8 mouse cellular contexts compared by ENCODE assay signal in the genomic region with DNA sequence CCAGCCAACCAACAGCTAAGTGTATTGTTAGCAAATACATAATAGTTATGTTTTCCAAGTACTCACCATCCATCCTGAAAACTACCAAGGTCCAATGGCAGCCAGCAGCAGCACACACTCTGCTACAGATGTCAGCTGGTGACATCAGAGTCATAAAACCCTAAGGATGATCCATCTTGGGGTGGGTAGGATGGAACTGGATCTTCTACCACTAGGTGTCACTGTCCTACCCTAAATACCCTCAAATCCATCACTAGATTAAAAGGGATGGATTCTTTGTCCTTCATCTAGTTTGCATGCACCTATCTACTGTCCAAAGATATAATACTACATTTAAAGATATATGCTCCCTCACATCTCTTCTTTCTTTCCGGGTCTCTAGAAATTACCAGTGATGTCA.
DNase-seq lines count a peak whose midpoint lies in the region; TF ChIP-seq lines count a peak whose summit lies in the region.

No protein-coding gene starts in this region.

- intact Hi-C loops in gastrocnemius, adult 2 months (cut with DNase I): loop anchor here (1.0 to 5.0 kb wide), 2 partner anchors 40 to 331 kb away; no protein-coding TSS in a partner anchor

- no peaks in the 10 kb centered on the region for H3K4me1 ChIP-seq in cortical plate, adult 2 months (ENCODE audit: control insufficient read depth, insufficient read depth, low read length)

- no peak for TF ChIP-seq POLR2A in cortical plate, adult 2 months (IDR thresholded peaks at IDR 0.05; ENCODE audit: extremely low read depth, insufficient read depth, low read length)

- no peak for DNase-seq in gastrocnemius, adult 2 months
- no peak for DNase-seq in gastrocnemius, postnatal 4 days (ENCODE audit: low spot score in 2 of 2)
- DNase-seq in right cerebral cortex, postnatal 25 days: peak; percentile 4
- DNase-seq in right cerebral cortex, postnatal 14 days: no peak
- peak; percentile 58 for DNase-seq in layer of hippocampus, adult 11-12 months (ENCODE audit: low spot score)
- peak; percentile 62 for DNase-seq in retina, postnatal 1 day
- DNase-seq in adrenal gland, postnatal 4 days (ENCODE audit: low spot score in 2 of 2): no peak

- H3K4me3 ChIP-seq in gastrocnemius, adult 2 months: no peak overlapping the region
- H3K4me3 ChIP-seq in cortical plate, adult 2 months (ENCODE audit: insufficient read depth, low read length): no peak overlapping the region

- no peak overlapping the region for H3K27ac ChIP-seq in gastrocnemius, adult 2 months
- no peak overlapping the region for H3K27ac ChIP-seq in cortical plate, adult 2 months (ENCODE audit: insufficient read depth, low read length)

- peak; percentile 86 for TF ChIP-seq CTCF in gastrocnemius, adult 2 months (IDR thresholded peaks at IDR 0.05)
- peak; percentile 49 for TF ChIP-seq CTCF in cortical plate, adult 2 months (IDR thresholded peaks at IDR 0.05; ENCODE audit: extremely low read depth, insufficient read depth, low read length)

Comparison
In these comparisons a context has a peak if more than half of its experiments do, and no peak if none do; other contexts are left out.
1. DNase-seq: peak in right cerebral cortex, postnatal 25 days (single experiment), layer of hippocampus, adult 11-12 months (single experiment) and retina, postnatal 1 day (single experiment); none in gastrocnemius, adult 2 months (single experiment), gastrocnemius, postnatal 4 days (0 of 2), right cerebral cortex, postnatal 14 days (single experiment) and adrenal gland, postnatal 4 days (0 of 2).